Mouse (Mus musculus) kidney, adult 8-10 months (tissue): ENCODE results near the gene Hmgcr.
"Not testable (repeated sequence)": the region's sequence is repeated elsewhere in the genome, so short reads cannot be mapped to it uniquely, and the experiment has no call there.

Experiments used
- DNase-seq, 2 experiments: peaks; one replicate each; pipeline ENCODE4 v3.0.0; 2022

Gene Hmgcr

DNA sequence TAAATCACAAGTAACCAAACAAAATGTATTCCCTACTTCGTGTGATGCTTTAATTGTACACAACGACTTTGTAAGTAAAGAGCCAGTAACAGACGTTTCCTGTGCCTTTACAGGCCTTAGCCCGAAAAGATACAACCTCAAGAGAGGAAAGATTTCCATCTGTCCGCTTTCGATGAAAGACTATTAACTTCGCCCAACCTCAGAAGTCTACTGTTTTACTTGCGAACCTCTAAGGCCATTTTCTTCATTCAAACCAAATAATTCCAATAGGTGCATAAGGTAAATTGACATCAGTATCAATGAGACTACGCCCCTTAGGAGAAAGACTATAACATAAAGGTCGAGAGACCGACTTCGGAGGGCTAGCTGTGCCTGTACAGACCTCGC is 724 bp downstream of the Hmgcr start:
- DNase-seq, result no peak

DNA sequence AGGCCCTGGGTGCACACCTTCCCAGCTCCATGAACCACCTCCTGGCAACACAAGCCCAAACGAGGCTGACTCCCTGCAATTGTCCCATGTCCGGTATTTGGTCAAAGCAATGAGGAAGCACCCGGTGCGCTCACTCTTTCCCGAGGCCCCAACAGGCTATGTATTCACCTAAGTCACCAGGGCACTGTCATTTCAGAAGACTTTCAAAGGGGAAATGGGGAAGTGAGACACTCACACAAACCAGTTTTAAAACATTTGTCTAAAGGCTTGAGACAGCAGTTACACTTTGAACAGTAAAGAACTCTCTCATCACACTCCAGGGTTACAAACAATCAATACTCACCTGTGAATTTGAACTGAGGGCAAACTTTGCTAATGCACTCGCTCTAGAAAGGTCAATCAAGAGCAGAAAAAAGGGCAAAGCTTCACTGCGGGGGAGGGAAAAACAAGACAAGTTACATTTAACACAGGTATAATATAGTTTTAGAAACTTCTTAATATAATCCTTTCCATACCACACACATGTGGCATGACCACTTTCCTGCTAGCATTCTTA is 6.2 kb downstream of the Hmgcr start:
- DNase-seq, result no peak

DNA sequence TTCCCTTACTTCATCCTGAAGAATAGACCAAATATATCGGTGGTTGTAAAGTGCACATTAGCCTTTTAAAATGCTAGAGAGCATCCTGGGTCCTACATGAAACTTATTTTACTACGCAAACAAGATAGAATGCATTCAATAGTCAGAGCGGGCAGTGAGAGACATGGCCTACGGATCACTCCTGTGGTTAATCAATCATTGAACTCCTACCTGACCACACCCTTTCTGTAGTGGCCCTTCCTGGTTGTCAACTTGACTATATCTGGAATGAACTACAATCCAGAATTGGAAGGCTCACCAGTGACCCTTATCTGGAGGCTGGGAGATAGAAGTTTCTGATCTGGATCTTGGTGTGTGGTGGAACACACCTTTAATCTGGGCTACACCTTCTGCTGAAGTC is 7.6 kb downstream of the Hmgcr start:
- not testable (repeated sequence) for DNase-seq

GRCm38 (mm10) chr13:96660095-96660860 is 10.5 kb downstream of the Hmgcr start:
- DNase-seq, result no peak

GRCm38 (mm10) chr13:96658936-96659335 is 11.8 kb downstream of the Hmgcr start:
- no peak for DNase-seq

DNA sequence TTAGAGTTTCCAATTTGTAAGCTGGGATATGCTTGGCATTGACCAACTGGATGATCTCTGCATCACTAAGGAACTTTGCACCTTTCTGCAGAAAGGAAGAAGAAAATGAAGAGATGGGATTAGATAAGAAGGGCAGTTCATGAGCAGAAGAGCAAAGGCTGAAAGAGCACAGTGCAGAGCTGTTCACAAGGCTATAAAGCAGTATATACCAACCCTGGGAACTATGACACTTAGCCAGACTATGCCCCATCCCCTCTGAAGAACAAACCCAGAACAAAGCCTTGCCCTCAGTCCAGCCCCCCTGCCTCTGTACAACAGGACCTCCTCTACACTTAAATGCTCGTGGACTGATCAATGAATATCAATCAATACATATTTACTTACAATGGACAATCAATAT is 14.1 kb downstream of the Hmgcr start:
- DNase-seq, result no peak

DNA sequence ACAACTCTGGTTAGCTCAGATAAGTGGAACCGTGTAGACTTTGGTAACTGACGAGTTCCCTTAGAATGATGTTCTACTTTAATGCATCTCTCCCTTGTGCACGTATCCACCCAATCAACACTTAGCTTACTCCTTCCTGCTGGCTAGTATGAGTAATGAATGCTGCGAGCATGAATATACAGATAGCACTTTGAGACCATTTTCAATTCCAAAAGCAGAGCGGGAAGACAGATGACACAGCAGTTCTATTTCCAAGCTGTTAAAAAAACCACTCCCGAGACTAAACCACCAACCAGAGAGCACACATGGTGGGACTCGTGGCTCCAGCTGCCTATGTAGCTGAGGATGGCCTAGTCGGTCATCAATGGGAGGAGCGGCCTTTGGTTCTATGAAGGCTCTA is 17.7 kb downstream of the Hmgcr start:
- no peak for DNase-seq

DNA sequence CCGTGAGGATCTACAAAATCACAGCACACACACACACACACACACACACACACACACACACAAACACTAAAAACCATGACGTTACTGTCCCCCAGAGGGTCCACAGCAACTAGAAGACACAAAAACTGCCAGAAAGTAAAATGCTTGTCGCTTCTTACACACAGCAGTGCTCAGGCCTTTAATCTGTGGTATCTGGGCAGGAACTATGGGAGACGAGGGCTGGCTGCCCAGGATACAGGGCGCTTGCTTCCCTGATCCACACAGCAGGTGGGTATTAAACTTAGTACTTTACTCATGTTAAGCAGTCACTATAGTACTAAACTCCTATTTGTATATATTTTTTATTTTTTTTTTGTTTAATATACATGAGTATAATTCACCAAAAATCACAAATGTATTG is 24.9 kb downstream of the Hmgcr start:
- DNase-seq, result no peak

GRCm38 (mm10) chr13:96644168-96644567 is 26.6 kb downstream of the Hmgcr start:
- no peak for DNase-seq

DNA sequence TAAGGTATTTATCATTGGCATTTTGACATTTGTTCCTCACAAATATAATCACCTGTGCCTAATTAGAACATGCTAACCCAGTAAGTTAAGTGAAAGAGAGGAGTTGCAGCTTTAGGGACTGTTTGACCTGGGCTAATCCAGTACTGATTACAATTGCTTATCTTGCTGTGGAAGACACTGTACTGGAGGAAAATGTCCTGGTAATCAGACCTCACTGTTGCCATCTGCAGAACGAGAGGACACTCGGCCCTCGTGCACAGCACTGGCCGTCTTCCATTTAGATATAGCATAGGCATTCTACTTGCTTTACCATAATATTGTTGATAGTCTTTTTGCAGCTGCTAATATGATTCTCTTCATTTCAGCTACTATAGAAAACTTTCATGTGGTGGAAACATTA is 40.3 kb downstream of the Hmgcr start:
- DNase-seq, result no peak

DNA sequence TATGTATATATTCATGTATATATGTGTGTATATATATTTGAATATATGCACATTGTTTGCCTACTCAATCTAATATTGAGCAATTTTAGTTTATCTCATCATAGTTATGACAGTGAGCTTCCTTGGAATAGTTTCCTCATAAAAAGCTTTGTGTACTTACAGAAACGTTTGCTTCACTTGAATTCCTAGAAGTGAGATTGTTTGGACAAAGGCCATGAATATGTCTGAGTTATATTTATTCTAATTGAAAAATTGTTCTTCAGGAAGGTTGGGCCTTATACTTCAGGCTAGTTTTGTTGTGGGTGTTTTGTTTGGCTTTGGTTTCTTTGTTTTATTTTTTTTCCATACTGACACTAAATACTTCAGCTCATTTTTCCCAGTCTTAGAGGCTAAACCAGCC is 49.8 kb downstream of the Hmgcr start:
- no peak for DNase-seq

GRCm38 (mm10) chr13:96614615-96615014 is 56.1 kb downstream of the Hmgcr start:
- DNase-seq, result no peak

GRCm38 (mm10) chr13:96604242-96604641 is 66.5 kb downstream of the Hmgcr start:
- no peak for DNase-seq

- DNase-seq, result no peak
Observed at GRCm38 (mm10) chr13:96599182-96599581, 71.6 kb downstream of the Hmgcr start.
